In genomic region chr3:51561993-51562385, GRCm38 (mm10) we compare ENCODE assay signal across 8 mouse cellular contexts. TPM values are rescaled to one million over a fixed set of nuclear protein-coding genes. Genes with fewer than 3 reads are reported as not detected.
A peak's percentile ranks its signal among the peaks of the same experiment; 100 is the strongest.
DNase-seq lines count a peak whose midpoint lies in the region; ATAC-seq and TF ChIP-seq lines count a peak whose summit lies in the region.

No protein-coding gene starts in this region.

- no peak for ATAC-seq in megakaryocyte, adult 5-6 weeks (ENCODE audit: poor library complexity, severe bottlenecking)
- no peak for ATAC-seq in limb, embryonic 12.5 days (ENCODE audit: insufficient number of reproducible peaks, insufficient read depth, low FRiP score, low TSS enrichment, low read depth)
- no peak for ATAC-seq in stomach, embryonic 15.5 days (ENCODE audit: insufficient read depth, low FRiP score, low read depth)

- intact Hi-C loops in gastrocnemius, adult 2 months (cut with DNase I) = loop anchor here (5.0 kb wide), 2 partner anchors 50 to 85 kb away; no protein-coding TSS in a partner anchor
- intact Hi-C loops in gastrocnemius, postnatal 14 days (cut with DNase I; ENCODE audit: low total_unique reads) = no loop called here

- 66% methylated on average over 6 of the region's 6 CpGs for WGBS in limb, embryonic 12.5 days
- 61% methylated on average over 6 of the region's 6 CpGs for WGBS in stomach, embryonic 15.5 days

- H3K27me3 ChIP-seq in megakaryocyte, embryonic 14.5 days (replicated peaks) = no peaks in the 10 kb centered on the region
- H3K27me3 ChIP-seq in limb, embryonic 12.5 days = peaks cover 12% of the 10 kb centered on the region; the same call in 1 of the 2 replicates
- no peaks in the 10 kb centered on the region for H3K27me3 ChIP-seq in stomach, embryonic 15.5 days (replicated peaks)

- H3K36me3 ChIP-seq in megakaryocyte, embryonic 14.5 days (replicated peaks; ENCODE audit: low read length) = peaks cover 15% of the 10 kb centered on the region
- H3K36me3 ChIP-seq in limb, embryonic 12.5 days = 0 out of 2 replicates have a peak, but pooled peaks cover 6% of the 10 kb centered on the region
- no peaks in the 10 kb centered on the region for H3K36me3 ChIP-seq in stomach, embryonic 15.5 days

- peak overlapping the region; percentile 84 for H3K4me3 ChIP-seq in gastrocnemius, adult 2 months
- peak overlapping the region; percentile 100 for H3K4me3 ChIP-seq in megakaryocyte, embryonic 14.5 days (replicated peaks)
- H3K4me3 ChIP-seq in limb, embryonic 12.5 days (replicated peaks) = no peak overlapping the region
- no peak overlapping the region for H3K4me3 ChIP-seq in stomach, embryonic 15.5 days (replicated peaks)

- peak overlapping the region; percentile 99 for H3K4me2 ChIP-seq in limb, embryonic 12.5 days
- peak overlapping the region; percentile 100 for H3K4me2 ChIP-seq in stomach, embryonic 15.5 days

- peaks cover 53% of the 10 kb centered on the region for H3K4me1 ChIP-seq in megakaryocyte, embryonic 14.5 days
- peaks cover 27% of the 10 kb centered on the region for H3K4me1 ChIP-seq in limb, embryonic 12.5 days (replicated peaks)
- H3K4me1 ChIP-seq in stomach, embryonic 15.5 days = peaks cover 13% of the 10 kb centered on the region

- H3K27ac ChIP-seq in gastrocnemius, adult 2 months = peak overlapping the region; percentile 99; the same call in 1 of the 2 replicates
- H3K27ac ChIP-seq in limb, embryonic 12.5 days = no peak overlapping the region
- 0 out of 2 replicates have a peak overlapping the region, but pooled peaks have one; percentile 92 for H3K27ac ChIP-seq in stomach, embryonic 15.5 days

- no peaks in the 10 kb centered on the region for H3K9me3 ChIP-seq in megakaryocyte, embryonic 14.5 days
- no peaks in the 10 kb centered on the region for H3K9me3 ChIP-seq in limb, embryonic 12.5 days
- H3K9me3 ChIP-seq in stomach, embryonic 15.5 days = no peaks in the 10 kb centered on the region

- no peak for DNase-seq in gastrocnemius, adult 2 months
- DNase-seq in gastrocnemius, postnatal 14 days = no peak
- no peak for DNase-seq in cerebellum, adult 18-20 months
- DNase-seq in cerebellum, postnatal 36 days = no peak

- no peak overlapping the region for H3K9ac ChIP-seq in limb, embryonic 12.5 days (replicated peaks)
- no peak overlapping the region for H3K9ac ChIP-seq in stomach, embryonic 15.5 days

- TF ChIP-seq CTCF in gastrocnemius, adult 2 months (IDR thresholded peaks at IDR 0.05) = no peak

RNA-seq across cellular contexts. Expression of gene Setd7, which starts 1.3 kb away (rescaled TPM):
- 100 to 1,000 TPM; 148 to 167 TPM for total RNA-seq in gastrocnemius, adult 2 months (2021)
- 100 to 1,000 TPM; 113 to 116 TPM for total RNA-seq in gastrocnemius, postnatal 14 days (2021)
- polyA plus RNA-seq in megakaryocyte, embryonic 14.5 days (2012; ENCODE audit: insufficient read depth, low replicate concordance) = 4.2 and 5.0 TPM in 2 replicates
- 20.5 and 21.7 TPM in 2 replicates for total RNA-seq in megakaryocyte, adult 5-6 weeks (2015)
- total RNA-seq in megakaryocyte, adult 5-6 weeks (2017) = 15.0 and 23.1 TPM in 2 replicates
- 4.8 and 5.2 TPM in 2 replicates for polyA plus RNA-seq in limb, embryonic 12.5 days (2016; fragmentation: Nextera tagmentation; extraction: Ambion mirVana)
- polyA plus RNA-seq in stomach, embryonic 15.5 days (2015; fragmentation: Nextera tagmentation; extraction: Ambion mirVana) = 3.6 and 5.0 TPM in 2 replicates

Comparison
In these comparisons a context has a peak if more than half of its experiments do, and no peak if none do; other contexts are left out.
1. H3K4me3 ChIP-seq: peak in gastrocnemius, adult 2 months (single experiment) and megakaryocyte, embryonic 14.5 days (single experiment); none in limb, embryonic 12.5 days (single experiment) and stomach, embryonic 15.5 days (single experiment).
2. RNA of gene Setd7, which starts 1.3 kb away (total RNA-seq): 148 to 167 TPM in gastrocnemius, adult 2 months and 113 to 116 TPM in gastrocnemius, postnatal 14 days; 15.0 to 23.1 TPM in megakaryocyte, adult 5-6 weeks; every median in the first group is over 4 times any median in the second.